Mouse (Mus musculus) C2C12 (cell line): ENCODE data around the gene Upk2.

Experiments
- CEBPB ChIP-seq: IDR thresholded peaks from one replicate; pipeline ENCODE4 v1.6.1; 2011; ENCODE audit warnings: low read depth, mild to moderate bottlenecking, control low read depth, moderate library complexity
- CTCF ChIP-seq: IDR thresholded peaks from one replicate; pipeline ENCODE4 v1.5.1; 2011; ENCODE audit not compliant: control insufficient read depth, insufficient read depth, insufficient read length
- MYOD1 ChIP-seq: IDR thresholded peaks from one replicate; pipeline ENCODE4 v1.6.1; 2011; ENCODE audit warnings: low read depth; ENCODE audit not compliant: control insufficient read depth, insufficient read length
- USF1 ChIP-seq: IDR thresholded peaks from one replicate; pipeline ENCODE4 v1.6.1; 2011; ENCODE audit warnings: low read depth, mild to moderate bottlenecking, control low read depth, moderate library complexity

GRCm38 (mm10) chr9:44499356-44500162 is 44.8 kb upstream of the Upk2 start:
- no peak for TF ChIP-seq CTCF
- TF ChIP-seq CEBPB: no peak
- TF ChIP-seq MYOD1: no peak
- TF ChIP-seq USF1: no peak
